Mouse (Mus musculus) heart, adult 2 months (tissue): ENCODE results near the gene Bmpr1a.

ENCODE experiments used
- CTCF ChIP-seq: fragments of 200-600 bp; IDR thresholded peaks from 2 replicates; pipeline ENCODE4 v1.8.1; 2022; ENCODE audit warnings: antibody characterized with exemption, mild to moderate bottlenecking, moderate library complexity
- POLR2A ChIP-seq: fragments of 200-500 bp; IDR thresholded peaks from 2 replicates; pipeline ENCODE4 v1.6.1; 2011; ENCODE audit warnings: mild to moderate bottlenecking, low read depth, low read length, control low read depth; ENCODE audit not compliant: insufficient read depth

- peak; percentile 42; the same call in 1 of the 2 replicates for TF ChIP-seq POLR2A
- TF ChIP-seq CTCF: no peak
Observed at GRCm38 (mm10) chr14:34548391-34549001, 45.4 kb upstream of the Bmpr1a start.
